Mouse (Mus musculus): Measurements from ENCODE around the gene Nap1l5. TPM values are rescaled to one million over a fixed set of nuclear protein-coding genes. Genes with fewer than 3 reads are reported as not detected.
"Not testable (repeated sequence)": the region's sequence is repeated elsewhere in the genome, so short reads cannot be mapped to it uniquely, and the experiment has no call there.

Nap1l5 gene
- polyA plus RNA-seq, 1 experiment from 2014 or later = 564 TPM

GRCm38 (mm10) chr6:58867858-58868257 is 39.0 kb downstream of the Nap1l5 start:
- not testable (repeated sequence) for H3K4me2 ChIP-seq (ENCODE audit: low read depth, low read length); H3K27ac ChIP-seq (ENCODE audit: low read depth, low read length); ATAC-seq (ENCODE audit: low read depth); H3K9me3 ChIP-seq (ENCODE audit: control insufficient read depth, low read length); H3K4me1 ChIP-seq (ENCODE audit: control insufficient read depth, insufficient read depth, low read length); H3K36me3 ChIP-seq (ENCODE audit: control insufficient read depth, insufficient read depth, low read length); H3K27me3 ChIP-seq (ENCODE audit: control insufficient read depth, insufficient read depth, low read length); H3K4me3 ChIP-seq (ENCODE audit: low read depth, low read length); H3K9ac ChIP-seq (replicated peaks; ENCODE audit: low read depth, low read length)
- WGBS = 97% methylated on average over 6 of the region's 6 CpGs

- ATAC-seq (ENCODE audit: low read depth) = no peak
- Histone ChIP-seq H3K4me2 (ENCODE audit: low read depth, low read length) (no peak overlapping the region), H3K27ac (ENCODE audit: low read depth, low read length) (no peak overlapping the region), H3K9me3 (ENCODE audit: control insufficient read depth, low read length) (no peaks in the 10 kb centered on the region), H3K9ac (replicated peaks; ENCODE audit: low read depth, low read length) (no peak overlapping the region), H3K27me3 (ENCODE audit: control insufficient read depth, insufficient read depth, low read length) (no peaks in the 10 kb centered on the region), H3K4me1 (ENCODE audit: control insufficient read depth, insufficient read depth, low read length) (no peaks in the 10 kb centered on the region), H3K36me3 (ENCODE audit: control insufficient read depth, insufficient read depth, low read length) (no peaks in the 10 kb centered on the region), H3K4me3 (ENCODE audit: low read depth, low read length) (no peak overlapping the region)
- WGBS = 89% methylated on average over 4 of the region's 4 CpGs
These were observed 43.1 kb downstream of the Nap1l5 start for GRCm38 (mm10) chr6:58863631-58864235.

DNA sequence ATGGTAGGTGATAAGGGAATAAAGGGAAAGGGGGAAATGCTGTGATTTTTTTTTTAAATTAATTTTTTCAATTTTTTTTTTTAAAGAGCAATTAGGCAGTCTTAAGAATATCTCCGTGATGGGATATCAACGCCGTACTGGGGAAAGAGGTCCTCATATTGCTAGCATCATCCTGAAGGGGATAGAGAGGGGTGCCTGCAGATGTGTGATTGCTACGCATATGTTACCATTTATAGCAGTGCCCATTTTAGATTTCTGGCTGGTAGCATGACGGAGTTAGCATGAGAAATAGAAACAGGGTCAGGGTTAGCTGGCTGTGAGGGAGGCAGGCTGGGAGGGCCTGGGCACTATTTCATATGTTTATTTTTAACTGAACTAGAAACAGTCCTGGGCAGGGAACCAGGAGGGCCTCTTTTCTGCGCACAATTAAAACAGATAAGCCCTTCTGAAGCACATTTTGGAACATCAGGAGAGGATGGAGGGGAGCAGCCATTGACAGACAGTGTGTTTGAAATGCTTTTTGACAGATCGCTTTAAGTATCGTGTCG is 44.4 kb downstream of the Nap1l5 start:
- H3K9me3 ChIP-seq (ENCODE audit: control insufficient read depth, low read length) = no peaks in the 10 kb centered on the region
- WGBS = 84% methylated on average over 9 of the region's 9 CpGs
- H3K36me3 ChIP-seq (ENCODE audit: control insufficient read depth, insufficient read depth, low read length) = no peaks in the 10 kb centered on the region
- no peak overlapping the region for H3K9ac ChIP-seq (replicated peaks; ENCODE audit: low read depth, low read length)
- H3K4me2 ChIP-seq (ENCODE audit: low read depth, low read length) = no peak overlapping the region
- H3K27ac ChIP-seq (ENCODE audit: low read depth, low read length) = no peak overlapping the region
- ATAC-seq (ENCODE audit: low read depth) = no peak
- no peaks in the 10 kb centered on the region for H3K4me1 ChIP-seq (ENCODE audit: control insufficient read depth, insufficient read depth, low read length)
- H3K27me3 ChIP-seq (ENCODE audit: control insufficient read depth, insufficient read depth, low read length) = no peaks in the 10 kb centered on the region
- H3K4me3 ChIP-seq (ENCODE audit: low read depth, low read length) = no peak overlapping the region

DNA sequence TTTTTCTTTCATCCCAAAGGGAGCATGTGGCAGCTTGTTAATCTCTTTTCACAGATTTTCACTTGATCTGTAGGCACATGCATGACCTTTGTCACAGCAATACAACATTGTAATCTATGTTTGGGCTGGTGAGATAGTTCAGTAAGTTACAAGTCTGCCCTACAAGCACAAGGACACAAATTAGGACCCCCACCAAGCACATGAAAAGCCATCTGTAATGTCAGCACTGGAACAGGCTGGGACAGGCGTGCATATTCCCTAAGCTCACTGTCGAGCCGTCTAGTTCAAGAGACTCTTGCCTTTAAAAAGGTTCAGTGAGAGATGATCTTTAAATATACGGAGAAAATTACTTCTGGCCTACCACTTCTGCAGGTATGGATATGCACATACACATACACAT is 47.4 kb downstream of the Nap1l5 start:
- Histone ChIP-seq H3K9me3 (ENCODE audit: control insufficient read depth, low read length) (no peaks in the 10 kb centered on the region), H3K4me2 (ENCODE audit: low read depth, low read length) (no peak overlapping the region), H3K4me3 (ENCODE audit: low read depth, low read length) (no peak overlapping the region), H3K36me3 (ENCODE audit: control insufficient read depth, insufficient read depth, low read length) (no peaks in the 10 kb centered on the region), H3K4me1 (ENCODE audit: control insufficient read depth, insufficient read depth, low read length) (no peaks in the 10 kb centered on the region), H3K27ac (ENCODE audit: low read depth, low read length) (no peak overlapping the region), H3K27me3 (ENCODE audit: control insufficient read depth, insufficient read depth, low read length) (no peaks in the 10 kb centered on the region), H3K9ac (replicated peaks; ENCODE audit: low read depth, low read length) (no peak overlapping the region)
- 86% methylated on average over 4 of the region's 4 CpGs for WGBS
- ATAC-seq (ENCODE audit: low read depth) = no peak

GRCm38 (mm10) chr6:58856494-58856893 is 50.4 kb downstream of the Nap1l5 start:
- no peaks in the 10 kb centered on the region for H3K4me1 ChIP-seq (ENCODE audit: control insufficient read depth, insufficient read depth, low read length)
- H3K27me3 ChIP-seq (ENCODE audit: control insufficient read depth, insufficient read depth, low read length) = no peaks in the 10 kb centered on the region
- no peak overlapping the region for H3K4me2 ChIP-seq (ENCODE audit: low read depth, low read length)
- 60% methylated on average over 2 of the region's 2 CpGs for WGBS
- ATAC-seq (ENCODE audit: low read depth) = peak; percentile 42; the same call in 1 of the 2 replicates
- H3K9me3 ChIP-seq (ENCODE audit: control insufficient read depth, low read length) = no peaks in the 10 kb centered on the region
- H3K4me3 ChIP-seq (ENCODE audit: low read depth, low read length) = no peak overlapping the region
- H3K27ac ChIP-seq (ENCODE audit: low read depth, low read length) = no peak overlapping the region
- no peaks in the 10 kb centered on the region for H3K36me3 ChIP-seq (ENCODE audit: control insufficient read depth, insufficient read depth, low read length)
- no peak overlapping the region for H3K9ac ChIP-seq (replicated peaks; ENCODE audit: low read depth, low read length)

GRCm38 (mm10) chr6:58855676-58856367 is 51.1 kb downstream of the Nap1l5 start:
- Histone ChIP-seq H3K27ac (ENCODE audit: low read depth, low read length) (0 out of 2 replicates have a peak overlapping the region, but pooled peaks have one; percentile 52), H3K9me3 (ENCODE audit: control insufficient read depth, low read length) (no peaks in the 10 kb centered on the region), H3K4me1 (ENCODE audit: control insufficient read depth, insufficient read depth, low read length) (no peaks in the 10 kb centered on the region), H3K9ac (replicated peaks; ENCODE audit: low read depth, low read length) (no peak overlapping the region), H3K27me3 (ENCODE audit: control insufficient read depth, insufficient read depth, low read length) (no peaks in the 10 kb centered on the region), H3K36me3 (ENCODE audit: control insufficient read depth, insufficient read depth, low read length) (no peaks in the 10 kb centered on the region), H3K4me2 (ENCODE audit: low read depth, low read length) (no peak overlapping the region), H3K4me3 (ENCODE audit: low read depth, low read length) (no peak overlapping the region)
- no peak for ATAC-seq (ENCODE audit: low read depth)
- 75% methylated on average over 10 of the region's 10 CpGs for WGBS

Other genes starting within 250 kb of the Nap1l5 start
- gene Herc3, start 75.6 kb downstream of the Nap1l5 start, polyA plus RNA-seq (2014; fragmentation: Nextera tagmentation; extraction: Ambion mirVana) = 38.9 and 41.7 TPM in 2 replicates
- gene Fam13a, start 117.5 kb upstream of the Nap1l5 start, polyA plus RNA-seq (2014; fragmentation: Nextera tagmentation; extraction: Ambion mirVana) = 11.8 and 17.6 TPM in 2 replicates

Data from neural tube, embryonic 14.5 days (tissue).